Mouse (Mus musculus) midbrain, embryonic 12.5 days (tissue): ENCODE measurements at regions not wholly inside any gene's neighbourhood (a gene's known extent, or its start where the extent isn't known, plus 50 kb on each side); places are given as distances from the start of the nearest gene placed in this dataset.

Experiments
- ATAC-seq: fragments of 200-750 bp; cut with Nextera tagmentation; 2 replicates; pipeline ENCODE4 v1.8.0; 2017; ENCODE audit warnings: low read depth, moderate TSS enrichment, moderate library complexity; ENCODE audit not compliant: low FRiP score
- H3K27ac ChIP-seq: fragments of 300-500 bp; sonication (generic); replicated peaks from 2 replicates; pipeline ENCODE4 v1.5.1; 2016; ENCODE audit warnings: mild to moderate bottlenecking
- H3K27me3 ChIP-seq: fragments of 300-500 bp; sonication (generic); 2 replicates; pipeline ENCODE4 v1.6.1; 2016; ENCODE audit warnings: mild to moderate bottlenecking
- H3K36me3 ChIP-seq: fragments of 300-500 bp; sonication (generic); 2 replicates; pipeline ENCODE4 v1.6.1; 2016
- H3K4me1 ChIP-seq: fragments of 300-500 bp; sonication (generic); 2 replicates; pipeline ENCODE4 v1.6.1; 2016
- H3K4me2 ChIP-seq: fragments of 300-500 bp; sonication (generic); replicated peaks from 2 replicates; pipeline ENCODE4 v1.6.1; 2016; ENCODE audit warnings: mild to moderate bottlenecking, moderate library complexity
- H3K4me3 ChIP-seq: fragments of 300-500 bp; sonication (generic); 2 replicates; pipeline ENCODE4 v1.5.1; 2016; ENCODE audit warnings: mild to moderate bottlenecking
- H3K9ac ChIP-seq: fragments of 300-500 bp; sonication (generic); replicated peaks from 2 replicates; pipeline ENCODE4 v1.6.1; 2016; ENCODE audit warnings: mild to moderate bottlenecking, moderate library complexity
- H3K9me3 ChIP-seq: fragments of 300-500 bp; sonication (generic); 2 replicates; pipeline ENCODE4 v1.6.1; 2016; ENCODE audit warnings: mild to moderate bottlenecking
- WGBS: fragments of 180-500 bp; shearing (Covaris S2); methylation state at CpG from one replicate; pipeline ENCODE4 v1.1.7; 2016; 5-methylcytosine and 5-hydroxymethylcytosine counted together

DNA sequence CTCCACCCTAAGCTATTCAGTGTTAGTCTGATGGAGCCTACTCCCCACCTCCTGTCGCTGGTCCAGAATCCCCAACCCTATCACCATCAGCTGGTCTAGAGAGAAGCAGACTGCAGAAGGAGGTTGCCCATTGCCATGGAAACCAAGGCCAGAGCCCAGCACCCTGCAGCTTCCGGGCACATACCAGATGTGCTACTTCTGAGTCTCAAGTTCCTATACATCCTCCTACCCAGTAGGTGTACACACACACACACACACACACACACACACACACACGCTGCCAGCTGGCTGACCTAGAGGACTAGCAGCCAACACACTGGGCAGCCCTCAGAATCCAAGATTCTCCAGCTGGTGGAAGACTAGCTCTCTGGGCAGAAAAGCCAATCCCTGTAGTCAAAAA lies 68.9 kb upstream of the Disp3 start:
- Histone ChIP-seq H3K9ac (no peak overlapping the region), H3K36me3 (no peaks in the 10 kb centered on the region), H3K4me1 (peaks cover 5% of the 10 kb centered on the region; the same call in 1 of the 2 replicates), H3K27ac (no peak overlapping the region), H3K4me2 (no peak overlapping the region), H3K27me3 (no peaks in the 10 kb centered on the region), H3K4me3 (no peak overlapping the region), H3K9me3 (peaks cover 9% of the 10 kb centered on the region; the same call in 1 of the 2 replicates)
- 68% methylated on average over 3 of the region's 3 CpGs for WGBS
- no peak for ATAC-seq

DNA sequence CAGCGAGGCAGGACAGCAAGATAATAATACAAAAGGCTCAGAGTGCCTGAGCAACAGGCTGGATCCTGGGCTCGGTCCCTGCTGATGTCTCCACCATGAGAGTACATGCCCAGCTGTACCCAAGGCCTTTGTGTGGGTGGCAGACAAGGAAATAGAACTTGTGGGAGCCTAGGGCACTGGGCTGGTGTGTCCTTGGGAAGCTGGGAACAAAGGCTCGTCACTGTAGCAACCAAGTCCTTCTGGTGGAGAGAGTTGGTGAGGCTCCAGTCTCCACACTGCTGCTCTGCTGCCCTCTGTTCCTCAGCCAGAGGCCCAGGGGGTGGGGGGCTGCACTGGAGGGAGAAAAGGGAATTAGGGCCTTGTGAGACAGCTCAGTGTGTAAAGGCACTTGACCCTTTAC lies 66.2 kb upstream of the Disp3 start:
- 72% methylated on average over 3 of the region's 3 CpGs for WGBS
- no peak overlapping the region for H3K9ac ChIP-seq
- peaks cover 9% of the 10 kb centered on the region; the same call in 1 of the 2 replicates for H3K9me3 ChIP-seq
- H3K36me3 ChIP-seq, result no peaks in the 10 kb centered on the region
- H3K27ac ChIP-seq, result no peak overlapping the region
- peaks cover 5% of the 10 kb centered on the region; the same call in 1 of the 2 replicates for H3K4me1 ChIP-seq
- no peak overlapping the region for H3K4me2 ChIP-seq
- no peak for ATAC-seq
- no peak overlapping the region for H3K4me3 ChIP-seq
- no peaks in the 10 kb centered on the region for H3K27me3 ChIP-seq

GRCm38 (mm10) chr4:148352690-148353089 lies 64.9 kb upstream of the Disp3 start:
- peaks cover 5% of the 10 kb centered on the region; the same call in 1 of the 2 replicates for H3K4me1 ChIP-seq
- H3K36me3 ChIP-seq, result no peaks in the 10 kb centered on the region
- H3K4me2 ChIP-seq, result no peak overlapping the region
- no peak overlapping the region for H3K27ac ChIP-seq
- H3K4me3 ChIP-seq, result no peak overlapping the region
- no peak for ATAC-seq
- no peak overlapping the region for H3K9ac ChIP-seq
- WGBS, result 92% methylated on average over 5 of the region's 5 CpGs
- H3K9me3 ChIP-seq, result peaks cover 9% of the 10 kb centered on the region; the same call in 1 of the 2 replicates
- no peaks in the 10 kb centered on the region for H3K27me3 ChIP-seq

DNA sequence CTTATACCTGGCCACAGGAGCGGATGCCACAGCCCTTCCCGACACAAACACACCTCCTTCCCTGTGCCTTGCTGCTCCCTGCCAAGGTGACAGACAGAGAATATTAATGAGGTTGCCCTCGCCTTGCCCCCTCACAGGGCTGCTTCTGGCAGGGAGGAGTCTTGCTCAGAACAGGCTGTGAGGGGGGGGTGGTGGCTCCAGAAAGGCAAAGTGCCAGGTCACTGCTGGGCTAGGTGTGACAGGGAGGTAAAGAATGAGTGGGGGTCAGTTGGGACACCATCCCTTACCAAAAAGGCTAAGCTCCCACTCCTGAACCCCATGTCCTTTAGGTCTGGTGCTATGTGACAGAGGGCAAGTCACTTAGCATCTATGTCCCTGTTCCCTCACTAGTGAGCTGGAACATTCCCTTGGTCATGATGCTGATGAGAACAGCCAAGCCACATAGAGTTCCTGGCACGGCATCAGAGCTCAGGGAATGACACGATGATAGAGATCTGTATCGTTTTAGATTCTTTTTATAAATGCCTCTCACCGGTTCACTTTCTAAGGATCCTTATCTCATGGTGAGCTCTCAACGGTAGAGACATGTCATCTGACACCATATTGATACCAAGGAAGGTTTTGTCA lies 53.9 kb upstream of the Disp3 start:
- H3K36me3 ChIP-seq, result no peaks in the 10 kb centered on the region
- H3K27ac ChIP-seq, result no peak overlapping the region
- peaks cover 8% of the 10 kb centered on the region; the same call in 1 of the 2 replicates for H3K4me1 ChIP-seq
- H3K27me3 ChIP-seq, result no peaks in the 10 kb centered on the region
- 86% methylated on average over 8 of the region's 8 CpGs for WGBS
- H3K4me3 ChIP-seq, result no peak overlapping the region
- H3K4me2 ChIP-seq, result no peak overlapping the region
- ATAC-seq, result no peak
- H3K9me3 ChIP-seq, result no peaks in the 10 kb centered on the region
- no peak overlapping the region for H3K9ac ChIP-seq

DNA sequence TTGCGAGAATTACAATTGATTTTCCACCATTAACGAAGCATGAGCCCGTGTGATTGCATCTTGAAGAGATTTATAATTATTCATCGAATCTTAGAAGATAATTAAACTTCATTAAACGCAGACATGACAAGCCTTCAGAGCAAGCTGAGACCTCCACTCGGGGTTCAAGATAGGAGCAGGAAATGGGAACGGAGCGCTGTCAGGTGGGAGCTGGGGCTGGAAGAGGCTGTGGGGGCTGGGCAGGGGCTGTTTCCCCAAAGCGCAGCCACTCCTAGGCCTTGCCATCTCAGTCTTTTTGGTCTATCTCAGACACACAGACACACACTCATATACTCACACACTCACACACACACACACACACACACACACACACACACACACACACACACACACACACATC lies 52.6 kb upstream of the Disp3 start:
- no peaks in the 10 kb centered on the region for H3K36me3 ChIP-seq
- ATAC-seq, result no peak
- no peak overlapping the region for H3K4me3 ChIP-seq

DNA sequence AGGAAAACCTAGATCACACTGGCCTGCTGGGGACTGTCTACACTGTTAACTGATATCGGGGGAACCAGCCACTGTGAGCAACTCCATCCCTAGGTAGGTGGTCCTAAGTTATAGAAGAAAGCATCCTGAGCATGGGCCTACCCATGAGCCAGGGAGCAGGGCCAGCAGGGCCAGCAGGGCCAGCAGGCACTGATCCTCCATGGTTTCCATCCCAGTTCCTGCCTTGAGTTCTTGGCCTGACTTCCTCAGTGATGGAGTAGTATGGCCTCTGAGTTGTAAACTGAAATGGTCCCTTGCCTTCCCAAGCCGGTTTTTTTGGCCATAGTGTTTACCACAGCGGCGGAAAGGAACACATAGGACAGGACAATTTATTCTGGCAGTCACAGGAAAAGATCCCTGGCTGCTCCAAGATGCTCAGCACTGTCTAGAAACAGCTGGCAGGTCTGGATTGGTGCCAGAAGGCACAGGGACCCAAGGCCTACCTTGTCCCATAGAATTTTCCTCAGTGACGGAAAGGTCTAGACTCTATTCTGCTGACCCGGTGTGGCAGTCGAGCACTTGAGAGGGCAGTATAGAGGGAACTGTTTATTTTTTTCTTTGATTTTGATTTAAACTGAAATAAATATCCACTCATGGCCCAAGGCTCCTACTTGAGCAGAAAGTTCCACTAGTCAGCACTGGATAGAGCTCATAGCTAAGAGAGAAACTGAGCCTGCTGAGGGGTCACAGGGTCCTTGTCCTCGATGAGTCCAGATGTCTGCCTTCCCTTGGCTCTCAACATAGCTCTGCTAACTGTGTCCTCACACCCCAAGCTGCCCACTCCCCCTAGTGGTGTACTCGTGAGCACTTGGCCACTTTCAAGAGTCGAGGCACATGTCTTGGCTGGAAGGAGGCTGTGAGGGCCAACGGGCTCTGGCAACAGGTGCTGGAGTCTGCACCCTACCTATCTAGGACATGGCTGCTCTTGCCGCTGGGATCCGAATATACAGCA lies 50.4 kb upstream of the Disp3 start:
- Histone ChIP-seq H3K4me2 (no peak overlapping the region), H3K4me1 (peaks cover 8% of the 10 kb centered on the region; the same call in 1 of the 2 replicates), H3K27ac (no peak overlapping the region), H3K27me3 (no peaks in the 10 kb centered on the region), H3K4me3 (no peak overlapping the region), H3K9me3 (no peaks in the 10 kb centered on the region), H3K36me3 (no peaks in the 10 kb centered on the region), H3K9ac (no peak overlapping the region)
- peak; percentile 55; the same call in 1 of the 2 replicates for ATAC-seq
- 62% methylated on average over 13 of the region's 13 CpGs for WGBS

More for the DNA sequence above, 52.6 kb upstream of the Disp3 start:
- 80% methylated on average over 9 of the region's 9 CpGs for WGBS
- H3K9me3 ChIP-seq, result no peaks in the 10 kb centered on the region
- no peak overlapping the region for H3K27ac ChIP-seq
- no peak overlapping the region for H3K9ac ChIP-seq
- H3K27me3 ChIP-seq, result no peaks in the 10 kb centered on the region
- H3K4me2 ChIP-seq, result no peak overlapping the region
- H3K4me1 ChIP-seq, result peaks cover 8% of the 10 kb centered on the region; the same call in 1 of the 2 replicates
